Mouse (Mus musculus): ENCODE measurements around the gene Hapln3. TPM values are rescaled to one million over a fixed set of nuclear protein-coding genes. Genes with fewer than 3 reads are reported as not detected.

Gene Hapln3
- polyA plus RNA-seq, 1 experiment from 2014 or later, result 1.5 TPM

DNA sequence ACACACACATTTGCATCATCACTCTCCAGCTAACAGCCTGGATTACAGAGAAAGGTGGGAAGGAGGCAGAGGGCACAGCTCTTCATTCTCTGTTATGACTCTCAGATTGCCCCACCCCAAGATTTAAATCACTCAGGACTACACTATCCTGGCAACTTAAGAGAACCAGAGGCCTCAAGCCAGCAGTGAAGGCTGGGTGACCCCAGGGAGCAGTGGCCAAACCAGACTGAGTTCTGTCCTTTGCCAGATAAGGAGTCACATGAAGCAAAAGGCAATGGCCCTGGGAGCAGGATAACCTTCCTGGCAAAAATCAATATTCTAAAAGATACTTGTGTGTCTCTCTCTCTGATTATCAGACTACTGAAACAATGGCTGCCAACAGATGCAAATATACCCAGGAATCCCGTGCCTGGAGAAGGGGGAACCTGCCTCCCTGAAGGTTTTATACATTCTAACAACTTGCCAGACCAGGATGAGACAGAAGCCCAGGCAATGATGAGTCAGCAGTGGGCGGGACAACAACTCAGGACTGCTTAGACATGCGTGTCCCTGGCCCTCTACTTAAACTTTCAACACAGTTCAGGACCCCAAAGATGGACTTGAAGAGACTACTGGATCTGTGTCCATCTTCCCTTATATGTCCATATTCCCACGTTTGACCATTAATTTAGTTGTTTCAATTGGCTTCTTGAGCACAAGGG, 9.2 kb upstream of the Hapln3 start:
- no peak overlapping the region for H3K9ac ChIP-seq (replicated peaks)
- peaks cover 14% of the 10 kb centered on the region; the same call in 1 of the 2 replicates for H3K36me3 ChIP-seq
- H3K27ac ChIP-seq (replicated peaks), result no peak overlapping the region
- no peak for ATAC-seq (ENCODE audit: low FRiP score, low read depth)
- 62% methylated on average over 4 of the region's 4 CpGs for WGBS
- no peaks in the 10 kb centered on the region for H3K4me1 ChIP-seq
- no peaks in the 10 kb centered on the region for H3K27me3 ChIP-seq
- no peak overlapping the region for H3K4me3 ChIP-seq
- no peaks in the 10 kb centered on the region for H3K9me3 ChIP-seq
- no peak overlapping the region for H3K4me2 ChIP-seq (replicated peaks)

DNA sequence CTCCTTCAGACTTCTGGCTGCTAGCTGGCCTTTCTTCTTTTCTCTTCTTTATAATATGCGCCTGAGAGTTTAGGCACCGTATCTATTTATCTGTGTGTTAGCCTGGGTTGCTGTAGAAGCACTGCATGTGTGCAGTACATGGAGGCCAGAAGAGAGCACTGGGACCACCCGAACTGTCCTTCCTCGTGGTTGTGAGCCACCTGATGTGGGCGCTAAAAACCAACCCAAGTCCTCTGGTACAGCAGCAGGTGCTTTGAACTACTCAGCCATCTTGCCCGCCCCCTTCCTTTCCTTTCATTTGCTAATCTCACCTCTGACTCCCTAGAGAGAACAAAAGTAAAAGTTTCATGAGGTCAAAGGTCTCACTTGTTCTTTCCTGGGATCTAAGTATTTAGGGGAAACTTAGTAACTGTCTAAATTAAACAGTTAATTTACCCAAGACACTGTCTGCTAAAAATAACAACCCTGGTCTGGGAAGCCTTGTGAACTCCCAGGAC, 8.6 kb upstream of the Hapln3 start:
- Histone ChIP-seq H3K36me3 (peaks cover 14% of the 10 kb centered on the region; the same call in 1 of the 2 replicates), H3K4me3 (no peak overlapping the region), H3K9me3 (no peaks in the 10 kb centered on the region), H3K27ac (replicated peaks) (no peak overlapping the region), H3K4me1 (no peaks in the 10 kb centered on the region), H3K27me3 (no peaks in the 10 kb centered on the region), H3K4me2 (replicated peaks) (no peak overlapping the region), H3K9ac (replicated peaks) (no peak overlapping the region)
- ATAC-seq (ENCODE audit: low FRiP score, low read depth), result no peak
- 55% methylated on average over 6 of the region's 6 CpGs for WGBS

DNA sequence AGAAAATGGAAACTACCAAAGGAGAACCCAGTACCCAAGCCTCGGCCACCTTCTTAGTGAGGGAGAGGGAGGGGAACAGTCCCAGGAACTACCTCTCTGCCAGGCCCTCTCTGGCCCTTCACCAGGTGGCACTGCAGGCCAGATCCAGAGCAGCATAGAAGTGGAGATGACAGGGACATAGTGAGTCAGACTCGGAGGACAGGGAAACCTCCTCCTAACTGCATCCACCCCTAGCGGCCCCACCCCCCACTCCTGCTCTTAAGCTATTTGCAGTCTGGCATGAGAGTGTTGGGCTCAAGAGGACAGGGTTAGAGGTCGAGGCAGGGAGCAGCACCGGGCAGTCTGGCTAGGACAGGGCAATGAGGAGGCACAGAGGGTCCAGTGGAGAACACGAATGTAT, 2.6 kb upstream of the Hapln3 start:
- Histone ChIP-seq H3K4me2 (replicated peaks) (no peak overlapping the region), H3K27ac (replicated peaks) (no peak overlapping the region), H3K9ac (replicated peaks) (no peak overlapping the region), H3K4me3 (no peak overlapping the region), H3K9me3 (no peaks in the 10 kb centered on the region), H3K27me3 (peaks cover 34% of the 10 kb centered on the region), H3K36me3 (peaks cover 14% of the 10 kb centered on the region; the same call in 1 of the 2 replicates), H3K4me1 (peaks cover 15% of the 10 kb centered on the region; the same call in 1 of the 2 replicates)
- 31% methylated on average over 6 of the region's 6 CpGs for WGBS
- 0 out of 2 replicates have a peak, but pooled peaks have one; percentile 35 for ATAC-seq (ENCODE audit: low FRiP score, low read depth)

DNA sequence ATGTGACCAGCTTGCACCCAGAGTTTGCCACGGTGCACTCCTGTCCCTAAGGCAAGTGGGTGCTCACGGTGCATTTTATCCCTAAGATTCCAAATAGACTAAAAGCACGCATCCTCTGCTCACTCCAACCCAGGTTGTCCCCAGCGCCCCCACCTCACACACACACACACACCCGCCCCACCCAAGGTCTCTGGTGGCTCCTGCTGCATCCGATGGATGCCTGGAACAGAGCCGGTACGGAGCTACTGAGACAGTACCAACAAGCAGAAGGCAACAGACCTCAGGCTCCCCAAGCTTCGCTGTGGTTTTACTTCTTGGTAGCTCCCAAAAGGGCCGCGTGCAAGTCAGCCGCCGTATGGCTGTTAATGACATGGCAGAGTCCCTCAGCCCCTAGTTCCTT, 433 bp downstream of the Hapln3 start:
- Histone ChIP-seq H3K36me3 (peaks cover 4% of the 10 kb centered on the region; the same call in 1 of the 2 replicates), H3K4me3 (peak overlapping the region; percentile 23), H3K9ac (replicated peaks) (no peak overlapping the region), H3K9me3 (no peaks in the 10 kb centered on the region), H3K4me1 (peaks cover 15% of the 10 kb centered on the region; the same call in 1 of the 2 replicates), H3K27me3 (peaks cover 34% of the 10 kb centered on the region), H3K27ac (replicated peaks) (no peak overlapping the region), H3K4me2 (replicated peaks) (peak overlapping the region; percentile 43)
- WGBS, result 13% methylated on average over 13 of the region's 13 CpGs
- no peak for ATAC-seq (ENCODE audit: low FRiP score, low read depth)

DNA sequence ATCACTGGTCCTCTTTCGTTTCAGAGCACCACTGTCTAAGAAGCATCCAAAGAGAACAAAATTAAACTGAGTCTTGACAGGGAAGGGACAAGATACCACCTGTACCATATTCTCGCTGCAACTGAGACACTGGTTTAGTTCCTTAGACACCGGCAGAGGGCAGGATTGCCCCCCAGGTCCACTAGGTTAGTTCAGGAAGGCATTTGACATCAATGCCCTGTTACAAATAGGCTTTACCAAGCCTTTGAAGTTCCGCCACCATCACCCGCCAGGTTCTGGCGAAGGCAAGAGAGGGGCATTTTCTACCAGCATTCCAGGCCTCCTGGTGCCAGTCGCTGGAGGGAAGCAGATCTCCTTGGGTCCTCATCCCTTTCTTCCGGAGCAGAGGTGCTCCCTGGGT, 935 bp downstream of the Hapln3 start:
- no peak overlapping the region for H3K4me3 ChIP-seq
- H3K4me1 ChIP-seq, result peaks cover 15% of the 10 kb centered on the region; the same call in 1 of the 2 replicates
- H3K9me3 ChIP-seq, result no peaks in the 10 kb centered on the region
- H3K9ac ChIP-seq (replicated peaks), result no peak overlapping the region
- H3K36me3 ChIP-seq, result peaks cover 4% of the 10 kb centered on the region; the same call in 1 of the 2 replicates
- H3K4me2 ChIP-seq (replicated peaks), result peak overlapping the region; percentile 43
- peaks cover 34% of the 10 kb centered on the region for H3K27me3 ChIP-seq
- ATAC-seq (ENCODE audit: low FRiP score, low read depth), result no peak
- WGBS, result 11% methylated on average over 8 of the region's 8 CpGs
- no peak overlapping the region for H3K27ac ChIP-seq (replicated peaks)

DNA sequence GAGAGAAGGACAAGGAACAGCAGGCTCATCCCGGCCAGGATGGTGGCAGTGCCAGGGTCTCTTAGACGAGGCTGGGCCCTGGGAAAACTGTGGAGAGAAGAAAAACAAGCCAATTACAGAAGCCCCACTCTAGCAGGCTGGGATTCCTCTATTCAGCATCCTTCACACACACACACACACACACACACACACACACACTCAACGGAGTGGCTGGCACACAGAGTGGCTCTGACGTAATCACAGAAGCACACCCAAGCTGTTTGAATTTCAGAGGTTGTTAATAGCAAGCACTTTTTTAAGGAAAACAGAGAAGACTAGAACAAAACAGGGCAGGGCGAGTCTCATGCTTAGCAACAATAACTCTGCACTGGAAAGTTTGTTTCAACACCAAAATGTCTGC, 7.4 kb downstream of the Hapln3 start:
- Histone ChIP-seq H3K27me3 (no peaks in the 10 kb centered on the region), H3K36me3 (no peaks in the 10 kb centered on the region), H3K9me3 (no peaks in the 10 kb centered on the region), H3K4me2 (replicated peaks) (no peak overlapping the region), H3K4me3 (no peak overlapping the region), H3K4me1 (no peaks in the 10 kb centered on the region), H3K27ac (replicated peaks) (no peak overlapping the region), H3K9ac (replicated peaks) (no peak overlapping the region)
- no peak for ATAC-seq (ENCODE audit: low FRiP score, low read depth)
- WGBS, result 83% methylated on average over 5 of the region's 5 CpGs

DNA sequence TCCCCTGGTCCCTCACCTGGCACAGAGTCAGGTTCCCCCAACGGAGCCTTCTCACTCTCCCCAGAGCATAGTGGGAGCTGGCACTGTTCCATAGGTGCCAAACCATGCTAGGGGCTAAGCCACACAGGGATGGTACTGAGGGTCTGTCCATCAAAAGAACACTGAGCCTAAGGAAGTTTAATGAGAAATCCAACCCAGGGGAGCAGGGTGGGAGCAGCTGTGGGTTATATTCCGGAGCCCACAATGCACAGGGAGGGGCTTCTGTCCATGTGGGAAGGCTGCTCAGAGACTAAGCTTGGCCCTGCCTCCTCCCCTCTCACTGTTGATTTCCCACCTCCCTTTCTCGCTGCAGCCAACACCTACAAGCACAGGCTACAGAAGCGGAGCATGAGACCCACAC, 17.0 kb downstream of the Hapln3 start:
- Histone ChIP-seq H3K4me1 (peaks cover 10% of the 10 kb centered on the region; the same call in 1 of the 2 replicates), H3K27me3 (no peaks in the 10 kb centered on the region), H3K4me2 (replicated peaks) (no peak overlapping the region), H3K9ac (replicated peaks) (0 out of 2 replicates have a peak overlapping the region, but pooled peaks have one; percentile 6), H3K4me3 (no peak overlapping the region), H3K36me3 (no peaks in the 10 kb centered on the region), H3K27ac (replicated peaks) (no peak overlapping the region), H3K9me3 (no peaks in the 10 kb centered on the region)
- peak; percentile 63 for ATAC-seq (ENCODE audit: low FRiP score, low read depth)
- WGBS, result 50% methylated on average over 4 of the region's 4 CpGs

DNA sequence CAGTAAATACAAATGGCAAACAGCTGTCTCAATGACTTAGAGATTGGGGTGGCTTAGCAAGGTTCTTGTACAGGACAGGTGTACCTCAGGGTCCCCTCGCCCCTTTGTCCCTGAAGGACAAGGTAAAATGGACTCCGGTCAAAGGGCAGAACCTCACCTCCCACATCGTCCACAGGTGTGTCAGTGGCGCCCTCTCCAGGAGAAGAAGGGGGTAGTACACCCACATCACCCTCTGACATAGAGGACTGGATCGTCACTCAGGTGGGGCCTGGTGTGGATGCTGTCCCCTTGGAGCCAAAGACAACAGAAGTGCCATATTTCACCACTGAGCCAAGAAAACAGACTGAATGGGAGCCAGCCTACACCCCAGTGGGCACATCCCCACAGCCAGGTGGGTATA, 34.3 kb downstream of the Hapln3 start:
- Histone ChIP-seq H3K4me3 (no peak overlapping the region), H3K27ac (replicated peaks) (no peak overlapping the region), H3K4me2 (replicated peaks) (no peak overlapping the region), H3K9me3 (no peaks in the 10 kb centered on the region), H3K36me3 (no peaks in the 10 kb centered on the region), H3K9ac (replicated peaks) (no peak overlapping the region), H3K4me1 (no peaks in the 10 kb centered on the region), H3K27me3 (no peaks in the 10 kb centered on the region)
- 69% methylated on average over 5 of the region's 5 CpGs for WGBS
- ATAC-seq (ENCODE audit: low FRiP score, low read depth), result no peak

DNA sequence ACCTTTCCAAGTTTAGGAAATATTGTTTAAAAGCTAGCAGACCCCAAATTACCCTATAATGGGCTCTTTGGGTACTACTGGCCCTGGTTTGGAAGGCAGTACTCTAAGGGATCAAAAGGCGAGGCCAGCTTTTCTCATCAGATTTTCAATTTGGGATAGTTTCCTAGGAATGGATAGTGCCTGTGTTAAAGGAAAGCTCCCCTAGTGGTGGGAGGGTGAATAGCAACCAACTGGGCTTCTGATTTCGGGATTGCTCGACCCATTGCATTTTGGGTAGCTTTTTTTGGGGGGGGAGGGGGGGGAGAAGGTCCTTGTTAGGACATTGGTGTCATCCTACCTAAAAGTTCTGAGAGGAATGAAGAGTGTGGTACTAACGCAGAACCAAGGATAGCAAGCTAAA, 41.7 kb downstream of the Hapln3 start:
- no peaks in the 10 kb centered on the region for H3K27me3 ChIP-seq
- no peaks in the 10 kb centered on the region for H3K9me3 ChIP-seq
- H3K9ac ChIP-seq (replicated peaks), result no peak overlapping the region
- H3K4me2 ChIP-seq (replicated peaks), result no peak overlapping the region
- H3K4me1 ChIP-seq, result no peaks in the 10 kb centered on the region
- no peak for ATAC-seq (ENCODE audit: low FRiP score, low read depth)
- no peak overlapping the region for H3K4me3 ChIP-seq
- no peaks in the 10 kb centered on the region for H3K36me3 ChIP-seq
- WGBS, result 81% methylated on average over 4 of the region's 4 CpGs
- H3K27ac ChIP-seq (replicated peaks), result no peak overlapping the region

DNA sequence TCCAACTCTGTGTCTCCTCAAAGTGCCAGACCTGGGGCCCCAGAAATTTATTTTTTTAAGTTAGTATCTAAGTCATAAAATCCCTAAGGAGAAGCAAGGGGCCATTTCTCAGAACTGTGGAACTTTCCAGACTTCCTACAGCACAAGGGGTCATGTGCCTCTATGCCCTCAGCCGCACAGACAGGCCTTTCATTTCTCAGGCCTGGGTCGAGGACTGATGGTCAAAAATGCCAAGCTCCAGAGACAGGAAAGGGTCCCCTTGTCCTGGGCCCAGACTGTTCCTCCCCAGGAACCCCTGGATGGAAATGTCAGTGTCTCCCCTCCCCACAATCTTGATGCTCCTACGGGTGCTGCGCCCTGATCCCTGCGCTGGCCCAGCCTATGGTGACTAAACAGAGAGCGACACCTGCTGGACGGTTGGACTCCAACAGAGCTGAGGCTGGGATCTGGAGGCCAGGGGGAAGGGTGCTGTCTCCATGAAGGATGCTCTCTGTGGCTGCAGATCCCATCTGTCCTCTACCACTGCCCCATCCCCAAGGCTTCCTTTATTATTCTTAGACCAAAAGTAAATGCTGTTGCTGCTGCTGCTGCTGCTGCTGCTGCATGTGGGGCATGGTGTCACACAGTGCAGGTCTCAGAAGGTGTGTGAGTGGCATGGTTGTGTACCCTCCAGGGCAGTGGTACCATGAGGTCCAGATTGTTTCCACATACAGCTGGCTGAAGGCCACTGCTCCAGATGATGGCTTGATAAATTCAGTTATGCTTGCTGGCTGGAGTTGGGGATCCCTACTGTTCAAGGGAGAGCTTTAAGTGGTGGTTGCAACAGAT, 50.0 kb downstream of the Hapln3 start:
- peak; percentile 65; the same call in 1 of the 2 replicates for ATAC-seq (ENCODE audit: low FRiP score, low read depth)
- Histone ChIP-seq H3K4me1 (no peaks in the 10 kb centered on the region), H3K4me3 (no peak overlapping the region), H3K9me3 (no peaks in the 10 kb centered on the region), H3K27ac (replicated peaks) (no peak overlapping the region), H3K36me3 (no peaks in the 10 kb centered on the region), H3K27me3 (0 out of 2 replicates have a peak, but pooled peaks cover 11% of the 10 kb centered on the region), H3K4me2 (replicated peaks) (no peak overlapping the region), H3K9ac (replicated peaks) (no peak overlapping the region)
- WGBS, result 24% methylated on average over 7 of the region's 7 CpGs

DNA sequence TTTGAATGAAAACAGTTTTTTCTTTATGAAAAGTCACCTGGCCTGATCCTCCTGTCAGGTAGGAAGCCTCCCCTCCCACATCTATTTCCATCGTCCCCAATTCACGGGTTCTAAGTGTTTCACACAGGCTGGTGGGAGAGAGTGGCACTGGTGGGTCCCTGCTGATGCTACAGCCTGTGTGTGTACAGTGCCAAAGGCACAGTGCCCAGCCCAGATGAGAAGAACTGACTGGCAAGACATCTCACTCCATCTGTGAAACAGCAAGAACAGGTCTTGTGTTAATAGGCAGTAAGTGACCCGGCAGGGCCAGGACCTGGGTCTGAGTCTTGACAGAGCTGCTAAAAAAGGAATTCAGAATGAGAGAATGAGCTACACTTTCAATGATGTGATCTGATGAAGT, 51.6 kb downstream of the Hapln3 start:
- ATAC-seq (ENCODE audit: low FRiP score, low read depth), result no peak
- H3K27ac ChIP-seq (replicated peaks), result no peak overlapping the region
- no peaks in the 10 kb centered on the region for H3K4me1 ChIP-seq
- H3K27me3 ChIP-seq, result 0 out of 2 replicates have a peak, but pooled peaks cover 11% of the 10 kb centered on the region
- no peak overlapping the region for H3K4me2 ChIP-seq (replicated peaks)
- H3K9me3 ChIP-seq, result no peaks in the 10 kb centered on the region
- no peaks in the 10 kb centered on the region for H3K36me3 ChIP-seq
- no peak overlapping the region for H3K4me3 ChIP-seq
- 72% methylated on average over 3 of the region's 3 CpGs for WGBS
- no peak overlapping the region for H3K9ac ChIP-seq (replicated peaks)

DNA sequence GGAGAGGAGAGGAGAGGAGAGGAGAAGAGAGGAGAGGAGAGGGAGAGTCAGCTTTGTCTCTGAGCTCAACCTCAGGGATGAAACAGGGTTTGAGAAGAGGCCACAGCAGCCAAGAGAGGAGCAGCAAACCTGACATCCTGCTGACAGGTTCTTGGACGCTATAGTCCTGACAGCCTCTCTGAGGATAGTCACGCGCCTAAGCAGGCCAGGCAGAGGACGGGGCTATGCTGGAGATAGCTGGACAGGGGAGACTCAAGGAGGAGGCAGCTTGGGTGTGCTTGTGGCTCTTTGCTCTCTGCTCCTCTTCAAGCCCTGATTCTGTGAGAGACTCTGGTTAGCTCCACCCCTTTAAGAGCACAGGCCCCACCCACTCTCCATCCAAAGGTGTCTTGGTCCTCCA, 62.6 kb downstream of the Hapln3 start:
- H3K9me3 ChIP-seq, result no peaks in the 10 kb centered on the region
- H3K4me2 ChIP-seq (replicated peaks), result no peak overlapping the region
- H3K27ac ChIP-seq (replicated peaks), result no peak overlapping the region
- H3K9ac ChIP-seq (replicated peaks), result no peak overlapping the region
- no peaks in the 10 kb centered on the region for H3K4me1 ChIP-seq
- ATAC-seq (ENCODE audit: low FRiP score, low read depth), result no peak
- H3K36me3 ChIP-seq, result no peaks in the 10 kb centered on the region
- no peak overlapping the region for H3K4me3 ChIP-seq
- H3K27me3 ChIP-seq, result no peaks in the 10 kb centered on the region
- WGBS, result 49% methylated on average over 4 of the region's 4 CpGs

Data from midbrain, embryonic 12.5 days (tissue).